Mouse (Mus musculus) heart, embryonic 13.5 days (tissue): Measurements from ENCODE around the gene Osgep. TPM values are rescaled to one million over a fixed set of nuclear protein-coding genes. Genes with fewer than 3 reads are reported as not detected.
A peak's percentile ranks its signal among the peaks of the same experiment; 100 is the strongest.
"Not testable (repeated sequence)": the region's sequence is repeated elsewhere in the genome, so short reads cannot be mapped to it uniquely, and the experiment has no call there.

Experiments used
- ATAC-seq: fragments of 200-750 bp; cut with Nextera tagmentation; 2 replicates; pipeline ENCODE4 v1.8.0; 2017; ENCODE audit warnings: moderate TSS enrichment; ENCODE audit not compliant: insufficient number of reproducible peaks, low FRiP score, low TSS enrichment; ENCODE audit errors: extremely low read depth
- H3K27ac ChIP-seq: fragments of 300-500 bp; sonication (generic); replicated peaks from 2 replicates; pipeline ENCODE4 v1.5.1; 2015; ENCODE audit warnings: moderate library complexity, mild to moderate bottlenecking, inconsistent platforms
- H3K27me3 ChIP-seq: fragments of 300-500 bp; sonication (generic); replicated peaks from 2 replicates; pipeline ENCODE4 v1.6.1; 2015; ENCODE audit warnings: mild to moderate bottlenecking, inconsistent platforms
- H3K36me3 ChIP-seq: fragments of 300-500 bp; sonication (generic); 2 replicates; pipeline ENCODE4 v1.6.1; 2015; ENCODE audit warnings: mild to moderate bottlenecking, inconsistent platforms
- H3K4me1 ChIP-seq: fragments of 300-500 bp; sonication (generic); 2 replicates; pipeline ENCODE4 v1.6.1; 2015; ENCODE audit warnings: inconsistent platforms
- H3K4me2 ChIP-seq: fragments of 300-500 bp; sonication (generic); 2 replicates; pipeline ENCODE4 v1.6.1; 2015; ENCODE audit warnings: inconsistent platforms, mild to moderate bottlenecking, moderate library complexity
- H3K4me3 ChIP-seq: fragments of 300-500 bp; sonication (generic); 2 replicates; pipeline ENCODE4 v1.5.1; 2015; ENCODE audit warnings: moderate library complexity, mild to moderate bottlenecking, inconsistent platforms
- H3K9ac ChIP-seq: fragments of 300-500 bp; sonication (generic); 2 replicates; pipeline ENCODE4 v1.6.1; 2015; ENCODE audit warnings: inconsistent platforms, mild to moderate bottlenecking, moderate library complexity
- H3K9me3 ChIP-seq: fragments of 300-500 bp; sonication (generic); 2 replicates; pipeline ENCODE4 v1.6.1; 2016; ENCODE audit warnings: inconsistent platforms
- WGBS: fragments of 180-500 bp; shearing (Covaris S2); methylation state at CpG from one replicate; pipeline ENCODE4 v1.1.7; 2015; ENCODE audit warnings: mixed read lengths; 5-methylcytosine and 5-hydroxymethylcytosine counted together
- polyA plus RNA-seq: library from polyadenylated mRNA; unstranded; fragments of >200 nt; fragmentation: Nextera tagmentation; extraction: Ambion mirVana; gene quantifications from 2 replicates; pipeline ENCODE4 v1.2.1, GENCODE M21; 2015

The Osgep gene
- polyA plus RNA-seq, 1 experiment from 2014 or later = 112 TPM

DNA sequence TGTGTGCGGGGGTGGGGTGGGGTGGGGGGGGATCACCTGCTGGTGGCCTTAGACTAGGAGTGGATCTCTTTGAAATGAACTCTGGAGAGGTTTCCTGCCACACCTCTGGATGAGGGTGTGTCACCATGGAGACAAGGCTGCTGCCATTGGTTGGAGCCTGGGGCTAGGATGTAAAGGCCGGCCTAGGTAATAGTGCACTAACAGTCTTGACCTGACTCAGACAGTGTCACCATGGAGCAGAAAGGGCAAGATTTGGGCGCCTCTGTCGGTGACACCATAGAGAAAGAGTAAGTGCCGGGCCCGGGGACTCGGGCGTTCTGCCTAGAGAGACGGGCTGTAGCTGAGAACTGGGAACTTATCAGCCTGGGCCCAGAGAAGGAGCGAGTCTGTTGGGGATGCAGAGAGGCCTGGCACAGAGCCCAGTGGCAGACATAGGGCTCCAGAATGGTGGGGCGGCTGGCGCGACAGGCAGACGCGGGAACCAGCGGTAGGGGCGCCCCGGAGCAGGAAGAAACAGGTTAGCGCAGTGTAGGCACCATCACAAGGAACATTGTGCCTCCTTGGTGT lies 31.3 kb upstream of the Osgep start, which contains the start of gene Pnp2:
Pnp2 (plus strand) TSS at position 51 of the 567 bp plus-strand sequence.
- WGBS = 4% methylated on average over 19 of the region's 19 CpGs
- not testable (repeated sequence) for H3K4me1 ChIP-seq, H3K27me3 ChIP-seq, H3K9me3 ChIP-seq
- peak; percentile 69 for ATAC-seq
- peak within 1 kb of the TSS; percentile 61 for H3K9ac ChIP-seq
- peaks cover 12% of the 10 kb centered on the region for H3K36me3 ChIP-seq
- 0 out of 2 replicates have a peak within 1 kb of the TSS, but pooled peaks have one; percentile 8 for H3K27ac ChIP-seq
- H3K4me3 ChIP-seq = peak within 1 kb of the TSS; percentile 36
- H3K4me2 ChIP-seq = peak within 1 kb of the TSS; percentile 64

DNA sequence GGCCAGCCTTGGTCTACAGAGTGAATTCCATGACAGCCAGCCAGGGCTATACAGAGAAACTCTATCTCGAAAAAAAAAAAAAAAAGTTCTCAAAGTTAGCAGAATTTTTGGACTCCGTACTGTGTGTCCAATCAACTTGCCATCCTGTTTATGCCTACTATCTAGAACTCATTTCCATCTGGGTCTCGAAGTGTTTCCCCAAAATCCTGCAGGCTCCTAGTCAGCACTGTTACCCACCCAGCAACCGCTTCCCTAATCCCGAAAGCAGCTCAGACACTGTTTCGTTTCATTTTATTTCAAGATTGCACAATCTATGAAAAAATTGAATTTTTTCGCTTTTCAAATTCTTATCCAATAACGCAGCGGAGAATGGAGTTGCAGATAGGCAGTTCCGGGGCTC lies 30.8 kb upstream of the Osgep start:
- Histone ChIP-seq H3K4me1 (peaks cover 4% of the 10 kb centered on the region; the same call in 1 of the 2 replicates), H3K9me3 (no peaks in the 10 kb centered on the region), H3K27ac (no peak overlapping the region), H3K27me3 (no peaks in the 10 kb centered on the region), H3K9ac (no peak overlapping the region), H3K4me3 (no peak overlapping the region), H3K4me2 (no peak overlapping the region), H3K36me3 (peaks cover 16% of the 10 kb centered on the region)
- ATAC-seq = no peak
- 78% methylated on average over 10 of the region's 10 CpGs for WGBS

DNA sequence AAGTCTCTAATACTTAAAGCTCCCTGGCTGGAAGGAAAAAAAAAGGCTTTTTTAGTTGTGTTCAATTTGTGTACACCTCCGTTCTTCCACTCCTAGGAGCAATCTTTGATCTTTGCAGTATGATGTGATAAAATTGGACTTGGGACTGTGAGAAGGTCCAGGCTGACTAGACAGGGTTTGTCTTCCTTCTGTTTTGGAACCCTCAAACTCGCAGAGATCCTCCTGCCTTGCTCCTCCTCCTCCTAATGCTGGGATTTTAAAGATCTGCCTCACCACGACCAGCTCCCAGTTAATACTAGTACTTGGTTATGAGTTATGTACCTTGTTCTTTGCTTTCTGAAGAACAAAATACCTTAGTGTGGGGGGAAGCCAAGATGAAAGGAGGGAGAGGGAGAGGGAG lies 20.8 kb upstream of the Osgep start:
- Histone ChIP-seq H3K4me2 (peak overlapping the region; percentile 81), H3K27ac (peak overlapping the region; percentile 93; the same call in 1 of the 2 replicates), H3K36me3 (peaks cover 15% of the 10 kb centered on the region), H3K9ac (peak overlapping the region; percentile 81), H3K4me3 (peak overlapping the region; percentile 65), H3K4me1 (peaks cover 12% of the 10 kb centered on the region)
- H3K27me3 ChIP-seq, ATAC-seq, H3K9me3 ChIP-seq: not testable (repeated sequence)
- 31% methylated on average over 3 of the region's 3 CpGs for WGBS

DNA sequence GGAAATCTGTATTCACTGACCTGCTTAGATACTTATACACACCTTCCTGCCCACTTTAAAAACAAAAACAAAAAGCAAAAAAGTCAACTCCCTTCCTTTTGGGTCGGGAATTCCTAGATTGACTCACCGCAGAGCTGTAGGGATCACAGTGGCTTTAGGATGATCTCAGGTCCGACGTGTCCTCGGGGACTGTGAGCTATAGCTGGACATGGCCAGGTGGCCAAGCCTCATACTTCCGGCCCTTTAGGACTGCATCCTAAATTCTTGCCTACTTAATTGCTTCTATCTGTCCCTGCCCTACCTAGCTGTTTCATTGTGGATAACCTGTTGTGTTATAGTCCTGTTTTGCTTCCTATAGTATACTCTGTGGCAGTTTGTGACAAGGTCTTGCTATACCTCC lies 20.4 kb upstream of the Osgep start:
- Histone ChIP-seq H3K9ac (peak overlapping the region; percentile 81), H3K4me1 (peaks cover 12% of the 10 kb centered on the region), H3K27ac (peak overlapping the region; percentile 93), H3K4me3 (peak overlapping the region; percentile 65), H3K4me2 (peak overlapping the region; percentile 81), H3K36me3 (peaks cover 13% of the 10 kb centered on the region)
- ATAC-seq, H3K27me3 ChIP-seq, H3K9me3 ChIP-seq: not testable (repeated sequence)
- 8% methylated on average over 6 of the region's 6 CpGs for WGBS

DNA sequence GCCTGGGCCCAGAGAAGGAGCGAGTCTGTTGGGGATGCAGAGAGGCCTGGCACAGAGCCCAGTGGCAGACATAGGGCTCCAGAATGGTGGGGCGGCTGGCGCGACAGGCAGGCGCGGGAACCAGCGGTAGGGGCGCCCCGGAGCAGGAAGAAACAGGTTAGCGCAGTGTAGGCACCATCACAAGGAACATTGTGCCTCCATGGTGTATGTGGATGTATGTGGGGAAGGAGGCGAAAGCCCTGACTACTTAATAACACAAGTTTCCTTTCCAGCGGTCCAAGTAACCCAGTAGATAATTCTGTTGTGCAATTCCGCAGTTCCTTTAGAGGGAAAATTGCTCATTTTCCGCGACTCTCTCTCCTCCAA lies 20.0 kb upstream of the Osgep start:
- Histone ChIP-seq H3K4me3 (peak overlapping the region; percentile 65), H3K4me1 (peaks cover 12% of the 10 kb centered on the region), H3K27ac (peak overlapping the region; percentile 93), H3K9ac (peak overlapping the region; percentile 81), H3K36me3 (peaks cover 11% of the 10 kb centered on the region), H3K4me2 (peak overlapping the region; percentile 81)
- H3K9me3 ChIP-seq, H3K27me3 ChIP-seq: not testable (repeated sequence)
- WGBS = 1% methylated on average over 14 of the region's 15 CpGs
- peak; percentile 87 for ATAC-seq

DNA sequence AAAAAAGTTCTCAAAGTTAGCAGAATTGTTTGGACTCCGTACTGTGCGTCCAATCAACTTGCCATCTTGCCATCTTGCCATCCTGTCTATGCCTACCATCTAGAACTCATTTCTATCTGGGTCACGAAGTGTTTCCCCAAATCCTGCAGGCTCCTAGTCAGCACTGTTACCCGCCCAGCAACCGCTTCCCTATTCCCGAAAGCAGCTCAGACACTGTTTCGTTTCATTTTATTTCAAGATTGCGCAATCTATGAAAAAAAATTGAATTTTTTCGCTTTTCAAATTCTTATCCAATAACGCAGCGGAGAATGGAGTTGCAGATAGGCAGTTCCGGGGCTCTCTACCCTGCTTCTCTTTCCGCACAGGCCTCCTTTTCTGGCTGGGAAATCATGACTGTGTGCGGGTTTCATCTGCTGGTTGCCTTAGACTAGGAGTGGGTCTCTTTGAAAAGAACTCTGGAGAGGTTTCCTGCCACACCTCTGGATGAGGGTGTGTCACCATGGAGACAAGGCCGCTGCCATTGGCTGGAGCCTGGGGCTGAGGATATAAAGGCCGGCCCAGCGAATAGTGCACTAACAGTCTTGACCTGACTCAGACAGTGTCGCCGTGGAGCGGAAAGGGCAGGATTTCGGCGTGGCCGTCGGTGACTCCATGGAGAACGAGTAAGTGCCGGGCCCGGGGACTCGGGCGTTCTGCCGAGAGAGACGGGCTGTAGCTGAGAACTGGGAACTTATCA lies 19.4 kb upstream of the Osgep start, which contains the start of gene Gm49342:
Gm49342 (plus strand) TSS at position 586 of the 736 bp plus-strand sequence.
- Histone ChIP-seq H3K9ac (peak within 1 kb of the TSS; percentile 81), H3K4me3 (peak within 1 kb of the TSS; percentile 65), H3K4me1 (peaks cover 12% of the 10 kb centered on the region), H3K4me2 (peak within 1 kb of the TSS; percentile 81), H3K27me3 (no peaks in the 10 kb centered on the region), H3K9me3 (no peaks in the 10 kb centered on the region), H3K27ac (peak within 1 kb of the TSS; percentile 93), H3K36me3 (peaks cover 6% of the 10 kb centered on the region)
- 15% methylated on average over 31 of the region's 31 CpGs for WGBS
- peak; percentile 97 for ATAC-seq

DNA sequence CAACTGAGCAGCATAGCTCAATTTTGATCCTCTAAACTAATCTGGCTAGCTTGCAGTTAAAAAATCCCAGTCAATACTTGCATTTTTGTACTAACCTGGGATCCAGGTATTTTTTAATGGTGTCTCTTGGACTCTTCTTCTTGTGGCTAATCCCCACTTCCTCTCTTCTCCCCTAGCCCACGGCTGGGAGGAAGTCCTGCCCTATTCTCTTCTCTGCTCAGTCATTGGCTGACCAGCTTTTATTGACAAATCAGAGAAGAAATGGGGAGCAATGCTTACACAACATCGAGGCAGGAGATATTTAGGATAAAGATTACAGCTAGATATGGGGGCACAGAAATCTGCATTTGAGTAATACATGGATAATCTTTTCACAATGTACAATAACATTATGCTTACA lies 14.2 kb upstream of the Osgep start:
- Histone ChIP-seq H3K36me3 (no peaks in the 10 kb centered on the region), H3K27me3 (0 out of 2 replicates have a peak, but pooled peaks cover 3% of the 10 kb centered on the region), H3K4me2 (no peak overlapping the region), H3K9ac (no peak overlapping the region), H3K27ac (no peak overlapping the region), H3K4me1 (peaks cover 3% of the 10 kb centered on the region), H3K9me3 (no peaks in the 10 kb centered on the region), H3K4me3 (no peak overlapping the region)
- 43% methylated on average over 2 of the region's 2 CpGs for WGBS
- no peak for ATAC-seq

DNA sequence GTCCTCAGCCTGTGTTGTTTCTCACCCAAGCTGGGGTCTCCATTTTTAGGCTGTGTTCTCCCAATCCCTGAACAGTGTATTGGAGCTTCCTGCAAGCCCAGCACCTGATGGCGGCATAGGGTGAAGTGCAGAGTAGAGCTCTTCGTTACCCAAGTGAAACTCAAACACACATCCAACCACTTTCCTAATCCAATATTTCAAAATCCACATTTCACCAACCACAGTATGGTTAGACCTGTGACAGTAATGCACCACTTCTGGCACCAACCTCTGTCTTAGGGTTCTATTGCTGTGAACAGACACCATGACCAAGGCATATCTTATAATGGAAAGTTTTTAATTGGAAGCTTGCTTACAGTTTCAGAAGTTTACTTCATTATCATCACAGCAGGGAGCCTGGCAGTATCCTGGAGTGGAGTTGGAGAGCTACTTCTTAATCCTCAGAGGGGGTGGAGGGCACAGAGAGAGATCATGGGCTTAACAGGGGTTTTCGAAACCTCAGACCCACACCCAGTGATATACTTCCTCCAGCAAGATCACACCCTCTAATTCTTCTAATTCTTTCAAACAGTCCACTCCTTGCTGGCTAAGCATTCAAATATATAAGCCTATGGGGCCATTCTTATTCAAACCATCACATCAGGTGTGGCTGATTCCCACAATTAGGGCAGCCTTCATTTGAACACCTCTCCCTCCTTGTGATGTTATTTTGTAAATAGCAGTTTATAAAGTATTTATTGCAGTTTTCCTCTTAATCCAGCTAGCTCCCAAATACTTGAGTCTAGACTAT lies 13.6 kb upstream of the Osgep start:
- no peaks in the 10 kb centered on the region for H3K9me3 ChIP-seq
- H3K4me3 ChIP-seq = no peak overlapping the region
- ATAC-seq = no peak
- H3K4me2 ChIP-seq = no peak overlapping the region
- H3K9ac ChIP-seq = no peak overlapping the region
- no peaks in the 10 kb centered on the region for H3K4me1 ChIP-seq
- 80% methylated on average over 3 of the region's 3 CpGs for WGBS
- 0 out of 2 replicates have a peak, but pooled peaks cover 3% of the 10 kb centered on the region for H3K27me3 ChIP-seq
- H3K36me3 ChIP-seq = no peaks in the 10 kb centered on the region
- H3K27ac ChIP-seq = no peak overlapping the region

DNA sequence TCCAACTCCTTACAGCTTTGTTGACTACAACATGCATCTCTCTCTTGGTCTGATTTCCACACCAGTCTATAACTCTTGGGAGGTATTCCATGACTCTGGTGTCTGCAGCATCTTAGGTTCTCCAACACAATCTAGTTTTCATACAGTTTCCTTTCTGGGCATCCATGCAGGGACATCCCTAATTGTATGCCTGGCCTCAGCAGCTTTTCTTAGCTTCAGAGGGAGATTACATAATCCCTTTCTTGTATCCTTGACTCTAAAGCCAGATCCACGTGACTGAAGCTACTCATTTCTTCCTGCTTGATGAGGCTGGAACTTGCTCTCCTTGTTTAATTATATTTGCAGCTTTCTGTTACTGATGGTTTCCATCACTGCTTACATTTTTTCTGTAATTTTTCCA lies 12.0 kb upstream of the Osgep start:
- Histone ChIP-seq H3K4me2 (no peak overlapping the region), H3K4me3 (no peak overlapping the region), H3K9me3 (no peaks in the 10 kb centered on the region), H3K9ac (no peak overlapping the region), H3K4me1 (peaks cover 3% of the 10 kb centered on the region), H3K27me3 (0 out of 2 replicates have a peak, but pooled peaks cover 3% of the 10 kb centered on the region), H3K36me3 (no peaks in the 10 kb centered on the region), H3K27ac (no peak overlapping the region)
- WGBS = 42% methylated on average over 1 of the region's 1 CpGs
- no peak for ATAC-seq

DNA sequence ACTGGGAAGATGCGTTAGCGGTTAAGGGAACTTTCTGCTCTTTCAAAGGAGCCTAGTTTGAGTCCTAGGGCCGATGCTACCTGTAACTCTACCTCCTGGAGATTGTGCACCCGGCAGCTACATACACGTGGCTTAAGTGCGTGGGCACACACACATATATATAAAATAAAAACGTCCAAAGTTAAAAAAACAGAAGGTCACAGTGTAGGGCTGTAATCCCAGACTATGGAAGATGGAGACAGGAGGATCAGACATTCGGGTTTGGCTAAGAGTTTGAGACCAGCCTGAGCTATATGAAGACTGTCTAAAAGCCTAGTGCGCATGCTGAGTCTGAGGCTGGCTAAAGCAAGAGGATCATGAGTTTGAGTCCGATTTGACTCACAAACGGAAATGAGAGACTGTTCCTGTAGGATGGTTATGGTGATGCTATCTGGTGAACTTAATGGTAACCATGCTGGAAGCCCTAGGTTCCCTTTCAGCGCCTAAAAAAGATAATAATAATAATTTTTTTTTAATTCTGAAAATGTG lies 6.9 kb upstream of the Osgep start:
- H3K4me2 ChIP-seq = peak overlapping the region; percentile 72
- no peaks in the 10 kb centered on the region for H3K27me3 ChIP-seq
- H3K4me1 ChIP-seq = peaks cover 21% of the 10 kb centered on the region
- no peaks in the 10 kb centered on the region for H3K9me3 ChIP-seq
- H3K9ac ChIP-seq = peak overlapping the region; percentile 80
- WGBS = 12% methylated on average over 12 of the region's 12 CpGs
- H3K27ac ChIP-seq = peak overlapping the region; percentile 85
- ATAC-seq = no peak
- H3K36me3 ChIP-seq = peaks cover 30% of the 10 kb centered on the region
- peak overlapping the region; percentile 99 for H3K4me3 ChIP-seq
